Mouse (Mus musculus) neutrophil, adult 5-6 weeks (primary cell): ENCODE data around the gene Wap. TPM values are rescaled to one million over a fixed set of nuclear protein-coding genes. Genes with fewer than 3 reads are reported as not detected.
A peak's percentile ranks its signal among the peaks of the same experiment; 100 is the strongest.
"Not testable (repeated sequence)": the region's sequence is repeated elsewhere in the genome, so short reads cannot be mapped to it uniquely, and the experiment has no call there.

ENCODE experiments used
- ATAC-seq: fragments of 151-379, 151-347 bp; 2 replicates; pipeline ENCODE4 v1.8.0; 2017; ENCODE audit warnings: mild to moderate bottlenecking, moderate TSS enrichment; ENCODE audit not compliant: insufficient number of reproducible peaks, poor library complexity, low FRiP score, severe bottlenecking; ENCODE audit errors: extremely low read depth
- total RNA-seq: library from RNA; stranded (forward); fragments of 200-1000 nt; gene quantifications from 2 replicates; pipeline ENCODE4 v1.2.3, GENCODE M21; 2017

The Wap gene
- total RNA-seq, result not detected in 2 replicates

- no peak for ATAC-seq
Measured at GRCm38 (mm10) chr11:6638537-6638936, at the start of gene Wap. Gene Wap, minus strand, starts transcription at chr11:6638637.

DNA sequence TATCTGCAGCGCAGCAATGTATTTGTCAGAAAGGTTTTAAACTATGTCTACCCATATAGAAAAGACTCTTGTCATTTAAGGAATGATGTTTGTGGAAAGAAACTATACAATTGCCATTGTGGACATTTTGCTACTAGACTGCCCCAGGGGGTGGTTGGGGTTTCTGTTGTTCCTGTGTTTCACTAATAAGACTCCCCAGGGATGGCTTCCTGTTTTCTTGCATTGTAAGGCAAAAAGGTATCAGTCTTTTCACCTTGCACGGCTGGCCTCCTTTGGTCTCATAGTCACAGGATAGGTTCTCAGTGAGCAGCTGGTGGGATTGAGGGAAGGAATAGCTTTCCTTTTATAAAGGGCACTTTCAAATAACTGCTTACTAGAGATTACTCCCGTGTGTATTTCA is 46.3 kb upstream of the Wap start:
- ATAC-seq, result no peak

- no peak for ATAC-seq
Measured at GRCm38 (mm10) chr11:6680397-6680818, 42.0 kb upstream of the Wap start.

GRCm38 (mm10) chr11:6679694-6680396 is 41.4 kb upstream of the Wap start:
- peak; percentile 28; the same call in 1 of the 2 replicates for ATAC-seq

DNA sequence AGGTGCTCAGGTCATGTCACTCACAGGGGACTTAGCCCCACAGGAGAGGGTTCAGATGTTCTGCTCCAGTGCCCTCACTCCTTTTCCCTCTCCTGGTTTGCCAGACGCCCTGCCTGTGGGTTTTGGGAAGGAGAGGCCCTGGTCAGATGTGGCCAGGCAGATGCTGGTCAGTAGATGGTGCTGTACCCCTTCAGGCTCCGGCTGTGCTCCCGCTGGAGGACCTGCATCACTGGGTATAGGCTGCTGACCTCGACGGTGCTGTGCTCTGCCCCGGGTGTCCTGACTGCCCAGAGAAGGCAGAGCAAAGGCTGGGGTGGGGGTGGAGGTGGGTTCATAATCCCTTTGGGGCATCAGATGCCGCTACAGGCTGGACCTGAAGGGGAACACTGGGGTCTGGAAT is 39.1 kb upstream of the Wap start:
- no peak for ATAC-seq

GRCm38 (mm10) chr11:6676641-6677040 is 38.2 kb upstream of the Wap start:
- no peak for ATAC-seq

GRCm38 (mm10) chr11:6675402-6675801 is 37.0 kb upstream of the Wap start:
- no peak for ATAC-seq

DNA sequence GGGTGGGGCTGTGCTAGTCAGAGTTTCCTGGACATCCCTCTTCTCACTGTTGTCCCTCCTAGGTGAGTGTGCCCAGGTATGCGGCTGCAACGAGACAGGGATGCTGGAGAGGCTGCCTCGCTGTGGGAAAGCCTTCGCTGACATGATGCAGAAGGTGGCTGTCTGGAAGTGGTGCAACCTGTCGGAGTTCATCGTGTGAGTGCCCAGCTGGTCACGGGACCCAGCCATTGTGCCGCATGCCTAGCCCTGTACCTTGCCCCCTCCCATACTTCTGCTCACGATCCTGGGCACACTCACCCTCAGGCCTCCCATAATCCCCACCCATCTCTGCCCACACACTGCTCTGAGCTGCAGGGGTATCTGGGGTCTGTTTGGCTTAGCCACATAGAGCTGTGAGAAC is 36.3 kb upstream of the Wap start:
- no peak for ATAC-seq

DNA sequence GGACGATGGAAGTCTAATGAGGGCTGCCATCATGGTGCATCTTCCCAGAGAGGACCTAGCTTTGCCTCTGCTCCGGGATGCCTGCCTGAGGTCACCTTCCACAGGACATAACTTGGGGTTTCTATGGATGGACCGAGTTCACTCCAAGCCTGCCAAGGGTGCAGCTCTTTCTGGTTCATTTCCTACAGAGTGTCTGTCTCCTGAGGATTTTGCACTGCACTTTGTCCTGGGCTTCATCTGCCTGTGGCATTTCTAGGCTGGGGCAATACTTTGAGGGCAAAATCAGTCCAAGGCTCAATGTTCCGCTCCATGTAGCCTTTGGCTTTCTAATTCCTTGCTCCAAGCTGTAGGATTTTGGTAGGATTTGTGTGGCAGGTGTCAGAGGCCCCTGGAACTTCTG is 32.4 kb upstream of the Wap start:
- no peak for ATAC-seq

- no peak for ATAC-seq
Measured at GRCm38 (mm10) chr11:6670044-6670443, 31.6 kb upstream of the Wap start.

DNA sequence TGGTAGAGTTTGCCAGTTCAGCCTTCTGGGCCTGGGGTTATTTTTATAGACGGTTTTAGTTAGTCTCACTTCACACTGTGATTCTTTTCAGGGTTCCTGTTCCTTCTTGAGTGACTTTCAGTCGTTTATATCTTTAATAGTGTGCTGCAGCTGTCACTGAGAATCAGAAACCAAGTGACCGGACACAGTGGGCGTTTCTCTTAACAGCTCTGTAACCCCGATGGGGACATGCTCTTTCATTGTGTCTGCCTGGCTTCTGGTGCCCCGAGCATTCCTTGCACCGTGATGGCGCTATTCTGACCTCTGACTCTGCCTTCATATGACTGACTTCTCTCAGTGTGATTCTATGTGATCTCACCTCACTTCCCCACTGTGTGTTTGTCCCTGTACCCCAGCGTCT is 30.6 kb upstream of the Wap start:
- ATAC-seq, result no peak

DNA sequence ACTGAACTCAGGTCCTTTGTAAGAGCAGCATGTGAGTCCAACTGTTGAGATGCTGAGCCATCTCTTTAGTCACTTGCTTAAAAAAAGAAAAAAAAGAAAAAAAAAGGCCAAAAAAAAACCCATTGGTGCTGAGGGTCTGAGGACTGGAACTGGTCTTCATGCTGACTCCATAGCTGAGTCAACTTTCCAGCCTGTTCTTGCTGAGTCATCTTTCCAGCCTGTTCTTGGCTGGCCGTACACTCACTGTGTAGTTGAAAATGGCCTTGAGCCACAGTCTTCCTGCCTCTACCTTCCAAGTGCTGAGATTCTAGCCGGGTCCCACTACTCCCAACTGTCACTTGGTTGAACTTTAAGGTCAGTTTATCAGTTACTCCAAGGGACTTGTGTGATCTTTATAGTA is 28.2 kb upstream of the Wap start:
- ATAC-seq, result no peak

DNA sequence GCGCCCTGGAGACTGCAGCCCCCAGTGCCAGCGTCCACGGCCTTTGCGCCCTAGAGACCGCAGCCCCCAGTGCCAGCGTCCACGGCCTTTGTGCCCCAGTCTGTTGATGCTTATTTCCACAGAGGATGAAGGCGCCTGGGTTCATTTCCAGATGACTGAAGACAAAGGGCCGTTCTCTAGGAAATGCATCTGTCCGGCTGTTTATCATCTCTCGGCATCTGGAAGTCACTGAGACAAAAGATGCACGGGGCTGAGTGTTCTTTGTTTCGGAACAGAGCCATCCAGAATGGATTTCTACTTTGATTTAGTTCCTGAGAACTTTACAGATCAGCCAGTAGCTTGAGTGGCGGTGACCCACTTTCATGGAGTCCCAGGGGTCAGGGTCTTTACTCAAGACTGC is 22.8 kb upstream of the Wap start:
- no peak for ATAC-seq

- no peak for ATAC-seq
Measured at GRCm38 (mm10) chr11:6658271-6658670, 19.8 kb upstream of the Wap start, which contains the start of gene Ramp3. Gene Ramp3, plus strand, starts transcription at chr11:6658521.

DNA sequence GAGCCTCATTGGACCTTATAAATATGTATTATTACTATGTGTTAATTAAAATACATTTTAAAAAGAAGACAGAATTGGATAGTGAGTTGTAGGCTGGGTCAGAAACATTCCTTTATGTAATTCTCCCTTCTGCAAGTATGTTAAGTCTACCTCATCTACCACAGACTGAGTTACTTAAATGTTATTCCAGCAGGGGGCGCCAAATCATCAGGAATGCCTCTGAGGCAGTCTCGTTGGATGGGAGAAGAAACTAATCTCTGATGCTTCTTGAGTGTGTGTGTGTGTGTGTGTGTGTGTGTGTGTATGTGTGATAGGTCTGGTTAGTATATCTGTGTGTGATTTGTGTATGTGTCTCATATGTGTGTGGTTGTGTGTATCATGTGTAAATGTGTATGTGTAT is 16.5 kb upstream of the Wap start:
- ATAC-seq, result peak; percentile 48; the same call in 1 of the 2 replicates

- ATAC-seq, result not testable (repeated sequence)
Measured at GRCm38 (mm10) chr11:6652978-6653377, 14.5 kb upstream of the Wap start.

DNA sequence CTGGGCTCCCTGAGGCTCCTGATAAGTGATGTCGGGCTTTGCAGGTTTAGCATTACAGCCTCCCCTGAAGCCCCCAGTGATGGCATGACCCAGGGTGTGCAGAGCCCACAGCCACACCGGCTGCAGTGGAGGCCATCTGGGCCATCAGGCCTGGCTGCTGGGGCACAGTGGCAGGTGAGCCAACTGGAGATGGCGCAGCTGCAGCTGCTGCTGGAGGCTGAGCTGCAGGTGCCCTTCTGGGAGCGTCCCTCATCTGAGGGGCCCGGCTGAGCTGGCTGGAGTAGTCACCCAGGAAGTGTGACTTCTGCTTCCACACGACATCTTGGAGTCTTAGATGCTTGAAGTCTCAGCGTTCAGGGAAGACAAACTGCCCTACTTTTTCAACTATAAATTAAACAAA is 12.1 kb upstream of the Wap start:
- no peak for ATAC-seq

DNA sequence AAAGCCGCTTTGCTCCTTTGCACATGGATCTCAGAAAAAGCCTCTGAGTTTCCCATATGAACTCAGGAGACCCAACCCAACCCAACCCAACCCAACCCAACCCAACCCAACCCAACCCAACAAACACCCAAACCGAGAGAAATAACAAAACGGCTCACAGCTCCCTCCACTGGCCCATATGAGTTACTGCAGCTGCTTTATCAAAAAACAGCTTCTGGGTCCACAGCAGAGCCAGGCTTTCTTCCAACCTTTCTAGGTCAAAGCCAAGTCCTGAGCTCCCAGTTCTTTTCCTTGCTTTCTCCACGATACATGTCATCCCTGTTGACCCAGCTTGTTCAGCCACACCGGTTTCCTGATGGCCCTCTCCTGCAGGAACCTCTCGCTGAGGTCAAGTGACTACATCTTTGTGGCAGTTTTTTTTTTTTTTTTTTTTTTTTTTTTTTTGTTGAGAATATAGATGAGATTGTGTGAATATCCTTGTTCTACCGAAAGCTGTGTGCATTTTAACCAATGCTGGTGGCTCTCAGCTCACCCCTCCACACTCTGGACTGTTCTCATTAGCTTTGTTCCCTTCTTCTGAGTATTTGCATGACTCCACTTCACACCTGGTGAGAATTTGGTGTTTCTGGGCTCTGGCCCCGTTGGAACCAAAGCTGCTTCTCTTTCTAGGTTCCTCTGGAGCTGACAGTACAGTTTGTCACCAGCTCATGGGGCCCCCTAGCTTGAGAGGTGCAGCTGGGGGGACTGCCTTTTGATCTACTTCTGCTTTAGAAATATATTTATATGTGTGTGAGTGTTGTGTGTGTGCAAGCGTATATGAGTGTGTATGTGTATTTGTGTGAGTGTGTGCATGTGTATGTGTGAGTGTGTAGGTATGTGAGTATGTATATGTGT is 9.6 kb upstream of the Wap start:
- ATAC-seq, result no peak

GRCm38 (mm10) chr11:6644566-6644965 is 6.1 kb upstream of the Wap start:
- no peak for ATAC-seq

- ATAC-seq, result no peak
Measured at GRCm38 (mm10) chr11:6639072-6639471, 635 bp upstream of the Wap start.
